Mouse (Mus musculus): ENCODE data around the gene Tubb2b.

GRCm38 (mm10) chr13:34084026-34084750, 46.1 kb downstream of the Tubb2b start:
- TF ChIP-seq CTCF (IDR thresholded peaks at IDR 0.05; ENCODE audit: low read depth, low read length) = no peak
- no peak for TF ChIP-seq POLR2A (IDR thresholded peaks at IDR 0.05; ENCODE audit: extremely low read depth, insufficient read depth, low read length)

Data from liver, adult 2 months (tissue).